Mouse (Mus musculus) thymus, adult 2 months (tissue): ENCODE data around the gene Brsk1. TPM values are rescaled to one million over a fixed set of nuclear protein-coding genes. Genes with fewer than 3 reads are reported as not detected.
A peak's percentile ranks its signal among the peaks of the same experiment; 100 is the strongest.

Experiments
- DNase-seq: peaks from one replicate; pipeline ENCODE4 v3.0.0; 2021
- H3K27ac ChIP-seq: fragments of 200-500 bp; 2 replicates; pipeline ENCODE4 v1.5.1; 2012; ENCODE audit warnings: low read length, control low read depth; ENCODE audit not compliant: control insufficient read depth, insufficient read depth
- H3K27me3 ChIP-seq: fragments of 200-500 bp; 2 replicates; pipeline ENCODE4 v1.6.1; 2012; ENCODE audit warnings: mild to moderate bottlenecking, low read length, moderate library complexity, mixed read lengths; ENCODE audit not compliant: control insufficient read depth, insufficient read depth
- H3K36me3 ChIP-seq: fragments of 200-500 bp; 2 replicates; pipeline ENCODE4 v1.6.1; 2012; ENCODE audit warnings: mild to moderate bottlenecking, low read length, moderate library complexity; ENCODE audit not compliant: control insufficient read depth, insufficient read depth
- H3K4me1 ChIP-seq: fragments of 200-500 bp; replicated peaks from 2 replicates; pipeline ENCODE4 v1.6.1; 2012; ENCODE audit warnings: low read length; ENCODE audit not compliant: control insufficient read depth, insufficient read depth
- H3K4me3 ChIP-seq: fragments of 200-500 bp; 2 replicates; pipeline ENCODE4 v1.5.1; 2012; ENCODE audit warnings: mild to moderate bottlenecking, low read length, control low read depth, moderate library complexity; ENCODE audit not compliant: control insufficient read depth, insufficient read depth
- CTCF ChIP-seq: fragments of 200-500 bp; IDR thresholded peaks from 2 replicates; pipeline ENCODE4 v1.5.1; 2012; ENCODE audit warnings: mild to moderate bottlenecking, control low read depth, low read length, moderate library complexity, borderline replicate concordance; ENCODE audit not compliant: control insufficient read depth, poor library complexity, insufficient read depth; ENCODE audit errors: extremely low read depth
- POLR2A ChIP-seq: fragments of 200-500 bp; IDR thresholded peaks from 2 replicates; pipeline ENCODE4 v1.6.1; 2012; ENCODE audit warnings: mild to moderate bottlenecking, low read length, control low read depth, moderate library complexity; ENCODE audit not compliant: control insufficient read depth, poor library complexity, insufficient read depth; ENCODE audit errors: extremely low read depth
- WGBS: fragments of 180-500 bp; shearing (Covaris S2); methylation state at CpG from one replicate; pipeline ENCODE4 v1.1.7; 2018; 5-methylcytosine and 5-hydroxymethylcytosine counted together
- polyA plus RNA-seq: library from polyadenylated mRNA; depleted of rRNA; stranded (reverse); fragments of >200 nt; gene quantifications from 2 replicates; pipeline ENCODE4 v1.2.3, GENCODE M21; 2012

The Brsk1 gene
- polyA plus RNA-seq, 1 experiment: 0.71 TPM

DNA sequence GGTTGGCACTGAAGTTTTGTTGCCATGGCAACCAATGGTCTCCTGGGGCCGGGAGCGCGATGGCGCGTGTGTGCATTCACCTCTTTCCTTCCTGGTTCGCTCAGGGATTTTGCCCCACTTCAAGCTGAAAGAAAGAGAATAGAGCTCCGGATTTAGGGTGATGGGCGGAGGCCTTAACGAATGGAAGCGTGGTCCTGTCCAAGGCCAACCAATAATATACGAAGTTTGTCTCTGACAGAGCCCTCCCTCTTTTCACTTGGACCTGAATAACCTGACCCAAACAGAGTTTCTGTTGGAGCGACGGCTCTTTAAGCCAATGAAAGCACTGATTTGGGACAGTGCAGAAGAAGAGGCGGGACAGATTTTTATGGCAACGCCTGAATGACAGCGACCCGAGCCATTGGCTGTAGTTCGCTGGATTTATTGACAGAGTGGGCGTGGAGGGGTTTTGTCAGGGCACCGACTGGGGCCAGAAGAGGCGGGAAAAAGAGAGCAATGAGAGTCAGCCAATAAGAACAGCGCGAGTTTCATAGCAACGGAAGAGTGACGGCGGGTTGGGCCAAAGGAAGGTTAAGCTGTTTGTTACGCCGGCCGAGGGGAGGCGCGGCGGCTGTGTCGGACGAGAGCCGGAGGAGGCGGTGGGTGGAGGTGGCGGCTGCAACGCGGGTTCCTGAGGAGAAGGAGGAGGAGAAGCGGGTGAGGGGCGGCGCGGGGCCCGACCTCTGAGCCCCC, 49.3 kb downstream of the Brsk1 start, which contains the start of gene Kmt5c:
Gene Kmt5c (plus strand): TSS at position 572 of the 732 bp plus-strand sequence.
- Histone ChIP-seq H3K4me1 (peaks cover 16% of the 10 kb centered on the region), H3K27ac (peak within 1 kb of the TSS; percentile 52; the same call in 1 of the 2 replicates), H3K36me3 (no peaks in the 10 kb centered on the region), H3K27me3 (no peaks in the 10 kb centered on the region), H3K4me3 (peak within 1 kb of the TSS; percentile 83)
- WGBS: under 1% methylated on average over 40 of the region's 44 CpGs
- DNase-seq: peak; percentile 97
- TF ChIP-seq POLR2A: peak; percentile 90
- TF ChIP-seq CTCF: peak; percentile 41; the same call in 1 of the 2 replicates

DNA sequence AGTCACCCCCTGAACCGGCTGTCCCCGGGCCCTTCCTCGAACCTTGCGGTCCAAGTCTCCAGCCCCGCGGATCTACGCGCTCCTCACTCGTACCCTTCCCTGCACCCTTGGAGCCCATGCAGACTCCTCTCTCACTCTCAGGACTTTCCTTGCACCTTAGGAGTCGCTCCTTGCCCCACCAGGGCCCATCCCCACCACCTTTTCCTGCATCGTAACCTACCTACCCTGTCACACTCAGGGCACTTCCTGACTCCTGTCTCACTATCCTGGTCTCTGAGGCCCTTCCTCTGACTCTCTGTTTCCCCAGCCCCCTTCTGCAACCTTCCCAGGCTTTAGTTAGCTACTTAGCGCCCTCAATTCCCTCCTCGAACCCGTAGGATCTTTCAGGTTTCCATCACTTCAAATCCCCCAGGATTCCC, 49.9 kb downstream of the Brsk1 start:
- TF ChIP-seq POLR2A: no peak
- TF ChIP-seq CTCF: no peak
- Histone ChIP-seq H3K4me3 (peak overlapping the region; percentile 83), H3K27ac (peak overlapping the region; percentile 52; the same call in 1 of the 2 replicates), H3K27me3 (no peaks in the 10 kb centered on the region), H3K4me1 (peaks cover 16% of the 10 kb centered on the region), H3K36me3 (no peaks in the 10 kb centered on the region)
- no peak for DNase-seq
- WGBS: under 1% methylated on average over 14 of the region's 14 CpGs

DNA sequence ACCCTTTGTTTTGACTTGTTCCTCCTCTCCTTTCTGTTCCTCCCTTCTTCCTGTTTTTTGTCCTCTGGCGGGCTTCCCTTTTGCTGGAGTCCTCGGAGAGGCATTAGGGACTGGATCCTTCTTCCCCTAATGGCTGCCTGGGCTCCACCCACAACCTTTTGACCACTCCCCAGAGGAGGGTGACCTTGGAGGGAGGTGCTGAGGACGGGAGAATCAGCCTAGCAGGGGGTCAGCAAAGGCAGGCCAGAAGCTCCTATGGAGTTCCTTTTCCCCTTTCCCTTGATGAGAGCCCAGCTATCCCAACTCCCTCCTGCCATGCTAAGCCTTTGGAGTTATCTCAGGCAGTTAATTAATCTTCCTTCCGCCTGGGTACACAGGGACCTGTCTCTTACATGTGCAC, 50.7 kb downstream of the Brsk1 start:
- WGBS: 33% methylated on average over 4 of the region's 4 CpGs
- Histone ChIP-seq H3K36me3 (no peaks in the 10 kb centered on the region), H3K27me3 (no peaks in the 10 kb centered on the region), H3K4me3 (peak overlapping the region; percentile 83), H3K4me1 (peaks cover 16% of the 10 kb centered on the region), H3K27ac (no peak overlapping the region)
- no peak for TF ChIP-seq CTCF
- TF ChIP-seq POLR2A: no peak
- DNase-seq: peak; percentile 17

DNA sequence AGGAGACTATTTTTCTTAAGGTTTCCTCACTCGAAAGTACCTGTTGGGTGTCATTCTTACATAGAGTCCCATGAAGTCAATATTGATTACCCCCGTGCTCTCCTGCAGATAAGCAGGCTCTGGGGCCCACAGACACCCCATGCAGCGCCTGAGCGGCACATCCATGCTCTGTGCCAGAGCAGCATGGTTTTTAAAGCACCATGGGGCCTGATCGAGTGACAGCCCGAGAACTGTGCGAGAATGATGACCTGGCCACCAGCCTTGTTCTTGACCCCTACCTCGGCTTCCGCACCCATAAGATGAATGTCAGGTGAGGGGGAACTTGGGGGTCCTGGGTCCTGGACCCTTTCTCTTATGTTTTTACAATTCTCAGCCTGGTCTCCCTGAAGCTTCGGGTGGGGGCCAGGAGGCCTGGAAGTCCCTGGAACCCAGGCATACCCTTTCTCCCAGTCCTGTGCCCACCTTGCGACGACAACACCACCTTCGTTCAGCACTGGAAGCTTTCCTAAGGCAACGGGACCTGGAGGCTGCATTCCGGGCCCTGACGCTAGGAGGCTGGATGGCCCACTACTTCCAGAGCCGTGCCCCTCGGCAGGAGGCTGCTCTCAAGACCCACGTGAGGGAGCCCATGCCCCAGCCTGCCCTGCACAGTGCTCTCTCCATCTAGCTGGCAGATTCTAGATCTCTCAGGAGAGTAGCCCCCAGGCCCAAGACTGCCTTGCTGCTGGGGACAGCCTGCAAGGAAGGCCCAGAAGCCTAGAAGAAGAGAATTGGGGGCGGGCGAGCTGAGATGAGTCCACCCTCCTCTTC, 51.5 kb downstream of the Brsk1 start:
- Histone ChIP-seq H3K27me3 (no peaks in the 10 kb centered on the region), H3K4me1 (peaks cover 16% of the 10 kb centered on the region), H3K4me3 (no peak overlapping the region), H3K36me3 (no peaks in the 10 kb centered on the region), H3K27ac (no peak overlapping the region)
- no peak for DNase-seq
- TF ChIP-seq CTCF (no peak), POLR2A (no peak)
- WGBS: 96% methylated on average over 21 of the region's 21 CpGs

DNA sequence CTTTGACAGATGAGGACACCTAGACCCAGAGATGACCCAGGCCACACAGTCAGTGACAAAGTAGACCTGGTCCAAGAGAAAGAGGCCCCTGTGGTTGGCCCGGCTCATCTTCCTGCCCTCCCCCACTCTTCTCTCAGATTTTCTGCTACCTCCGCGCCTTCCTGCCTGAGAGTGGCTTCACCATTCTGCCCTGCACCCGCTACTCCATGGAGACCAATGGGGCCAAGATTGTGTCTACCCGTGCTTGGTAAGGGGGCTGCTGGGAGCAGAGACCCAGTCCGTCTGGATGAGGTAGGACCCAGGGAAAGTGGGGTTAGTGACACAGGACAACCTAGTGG, 52.0 kb downstream of the Brsk1 start:
- H3K4me1 ChIP-seq: peaks cover 16% of the 10 kb centered on the region
- DNase-seq: no peak
- no peak overlapping the region for H3K4me3 ChIP-seq
- TF ChIP-seq CTCF (no peak), POLR2A (no peak)
- no peak overlapping the region for H3K27ac ChIP-seq
- no peaks in the 10 kb centered on the region for H3K36me3 ChIP-seq
- WGBS: 92% methylated on average over 6 of the region's 6 CpGs
- no peaks in the 10 kb centered on the region for H3K27me3 ChIP-seq

DNA sequence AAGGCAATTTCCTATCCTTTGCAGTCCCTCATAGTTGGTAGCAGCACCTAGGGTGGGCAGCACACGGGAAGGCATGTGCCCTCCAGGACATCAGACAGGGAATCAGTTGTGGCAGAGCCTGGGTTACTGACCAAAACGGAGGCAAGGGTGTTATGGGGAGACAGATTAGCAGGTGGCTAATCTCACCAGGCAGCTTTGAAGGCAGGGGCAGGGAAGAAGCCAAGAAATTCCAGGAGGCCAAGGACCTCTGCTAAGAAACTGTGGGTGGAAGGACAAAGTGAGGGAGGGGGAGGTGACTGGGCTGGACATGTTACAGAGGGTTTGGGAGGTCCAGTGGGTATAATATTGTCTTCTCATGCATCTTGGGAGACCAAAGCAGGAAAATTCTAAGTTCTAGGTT, 53.0 kb downstream of the Brsk1 start:
- 97% methylated on average over 2 of the region's 2 CpGs for WGBS
- DNase-seq: no peak
- no peak for TF ChIP-seq CTCF
- no peak for TF ChIP-seq POLR2A
- no peaks in the 10 kb centered on the region for H3K27me3 ChIP-seq
- no peak overlapping the region for H3K27ac ChIP-seq
- H3K4me1 ChIP-seq: peaks cover 16% of the 10 kb centered on the region
- no peak overlapping the region for H3K4me3 ChIP-seq
- H3K36me3 ChIP-seq: no peaks in the 10 kb centered on the region

DNA sequence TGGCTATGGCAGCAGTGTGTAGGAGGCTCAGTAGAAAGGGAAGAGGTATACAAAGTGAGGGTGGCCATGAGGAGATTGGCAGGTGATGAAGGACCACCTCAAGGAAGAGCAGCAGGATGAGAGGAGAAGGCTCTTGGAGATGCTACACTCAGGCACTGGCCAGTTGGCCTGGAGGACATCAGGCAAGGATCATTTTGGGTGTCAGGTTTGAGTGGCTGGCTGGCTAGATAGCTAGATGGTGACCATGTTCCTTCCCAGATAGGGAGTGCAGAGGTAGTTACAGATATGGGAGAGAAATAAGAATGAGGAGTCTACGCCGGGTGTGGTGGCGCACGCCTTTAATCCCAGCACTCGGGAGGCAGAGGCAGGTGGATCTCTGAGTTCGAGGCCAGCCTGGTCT, 54.5 kb downstream of the Brsk1 start:
- Histone ChIP-seq H3K36me3 (no peaks in the 10 kb centered on the region), H3K4me1 (peaks cover 12% of the 10 kb centered on the region), H3K4me3 (no peak overlapping the region), H3K27ac (no peak overlapping the region), H3K27me3 (no peaks in the 10 kb centered on the region)
- over 99% methylated on average over 6 of the region's 6 CpGs for WGBS
- DNase-seq: no peak
- no peak for TF ChIP-seq CTCF
- TF ChIP-seq POLR2A: no peak
